Mouse (Mus musculus): Measurements from ENCODE around the gene Alpl.

GRCm38 (mm10) chr4:137717005-137717404, 79.2 kb downstream of the Alpl start:
- no peak for TF ChIP-seq EP300 (IDR thresholded peaks at IDR 0.05)
- TF ChIP-seq CTCF (IDR thresholded peaks at IDR 0.05) = no peak
